Mouse (Mus musculus) liver, embryonic 13.5 days (tissue): ENCODE measurements at regions not wholly inside any gene's neighbourhood (a gene's known extent, or its start where the extent isn't known, plus 50 kb on each side); places are given as distances from the start of the nearest gene placed in this dataset.

Source experiments
- ATAC-seq: fragments of 200-750 bp; cut with Nextera tagmentation; 2 replicates; pipeline ENCODE4 v1.8.0; 2017; ENCODE audit warnings: low read depth, mild to moderate bottlenecking, moderate number of reproducible peaks, moderate library complexity
- DNase-seq: peaks from one replicate; pipeline ENCODE4 v3.0.0; 2022
- H3K27ac ChIP-seq: fragments of 300-500 bp; sonication (generic); 2 replicates; pipeline ENCODE4 v1.5.1; 2015; ENCODE audit warnings: moderate library complexity, mild to moderate bottlenecking, inconsistent platforms
- H3K27me3 ChIP-seq: fragments of 300-500 bp; sonication (generic); 2 replicates; pipeline ENCODE4 v1.6.1; 2015; ENCODE audit warnings: mild to moderate bottlenecking, inconsistent platforms
- H3K36me3 ChIP-seq: fragments of 300-500 bp; sonication (generic); 2 replicates; pipeline ENCODE4 v1.6.1; 2015; ENCODE audit warnings: mild to moderate bottlenecking, inconsistent platforms
- H3K4me1 ChIP-seq: fragments of 300-500 bp; sonication (generic); replicated peaks from 2 replicates; pipeline ENCODE4 v1.6.1; 2015; ENCODE audit warnings: inconsistent platforms
- H3K4me2 ChIP-seq: fragments of 300-500 bp; sonication (generic); 2 replicates; pipeline ENCODE4 v1.6.1; 2015; ENCODE audit warnings: inconsistent platforms, mild to moderate bottlenecking, moderate library complexity
- H3K4me3 ChIP-seq: fragments of 300-500 bp; sonication (generic); replicated peaks from 2 replicates; pipeline ENCODE4 v1.5.1; 2015; ENCODE audit warnings: mild to moderate bottlenecking, inconsistent platforms
- H3K9ac ChIP-seq: fragments of 300-500 bp; sonication (generic); 2 replicates; pipeline ENCODE4 v1.6.1; 2015; ENCODE audit warnings: mild to moderate bottlenecking, inconsistent platforms
- H3K9me3 ChIP-seq: fragments of 300-500 bp; sonication (generic); replicated peaks from 2 replicates; pipeline ENCODE4 v1.6.1; 2016; ENCODE audit warnings: inconsistent platforms
- WGBS: fragments of 180-500 bp; shearing (Covaris S2); methylation state at CpG from one replicate; pipeline ENCODE4 v1.1.7; 2015; ENCODE audit not compliant: insufficient replicate concordance; 5-methylcytosine and 5-hydroxymethylcytosine counted together

DNA sequence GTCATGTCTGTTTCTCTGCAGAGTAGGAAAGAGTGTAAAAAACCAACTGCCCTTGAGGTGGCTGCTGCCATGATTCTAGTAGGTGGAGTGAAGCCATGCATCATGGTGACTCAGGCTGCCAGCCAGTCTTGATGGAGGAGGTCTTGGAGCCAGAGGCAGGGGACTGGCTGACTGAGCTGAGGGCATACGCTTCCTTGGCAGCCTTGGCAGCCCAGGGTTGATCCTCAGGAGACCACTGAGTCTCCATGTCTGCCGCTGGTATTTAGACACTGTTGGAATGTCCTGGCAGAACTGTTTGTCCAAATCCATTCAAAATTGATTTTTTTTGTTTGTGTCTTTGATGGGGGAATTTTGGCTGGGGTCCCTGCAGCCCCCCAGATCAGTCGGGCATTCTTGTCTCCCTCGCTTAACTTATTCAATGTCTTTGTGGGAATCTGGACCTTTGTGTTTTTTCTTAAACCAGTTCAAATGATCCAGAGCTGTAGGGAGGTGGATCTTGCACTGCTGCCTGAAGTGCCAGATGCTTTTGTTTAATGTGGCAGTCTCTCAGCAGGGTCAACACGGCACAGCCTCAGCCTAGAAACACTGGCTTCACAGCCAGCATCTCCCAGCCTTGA, 139.0 kb downstream of the 1500009L16Rik start:
- DNase-seq (no peak), ATAC-seq (no peak)
- 57% methylated on average over 5 of the region's 5 CpGs for WGBS
- Histone ChIP-seq H3K4me1 (no peaks in the 10 kb centered on the region), H3K9me3 (no peaks in the 10 kb centered on the region), H3K27me3 (no peaks in the 10 kb centered on the region), H3K4me2 (no peak overlapping the region), H3K27ac (no peak overlapping the region), H3K36me3 (no peaks in the 10 kb centered on the region), H3K9ac (no peak overlapping the region), H3K4me3 (no peak overlapping the region)

DNA sequence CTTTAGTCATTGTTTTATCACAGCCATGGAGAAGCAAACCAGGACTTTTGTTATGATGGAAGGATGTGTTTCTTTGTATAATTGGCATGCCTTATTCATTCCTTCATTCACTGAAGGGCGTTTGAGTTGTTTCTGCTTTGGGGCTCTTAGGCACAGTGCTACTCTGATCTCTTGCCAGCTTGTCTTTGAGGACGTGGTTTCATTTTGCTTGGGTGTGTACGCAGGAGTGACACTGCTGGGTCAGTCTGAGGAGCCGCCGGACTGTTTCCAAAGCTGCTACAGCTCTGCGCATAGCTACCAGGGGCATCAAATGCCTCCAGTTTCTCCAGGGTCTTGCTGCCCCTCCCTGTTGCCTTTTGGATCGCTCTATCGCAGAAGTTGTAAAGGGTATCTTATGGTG, 141.9 kb downstream of the 1500009L16Rik start:
- DNase-seq (no peak), ATAC-seq (no peak)
- no peak overlapping the region for H3K4me3 ChIP-seq
- no peaks in the 10 kb centered on the region for H3K27me3 ChIP-seq
- H3K27ac ChIP-seq = no peak overlapping the region
- H3K4me1 ChIP-seq = no peaks in the 10 kb centered on the region
- no peaks in the 10 kb centered on the region for H3K36me3 ChIP-seq
- H3K9me3 ChIP-seq = no peaks in the 10 kb centered on the region
- no peak overlapping the region for H3K4me2 ChIP-seq
- 72% methylated on average over 8 of the region's 8 CpGs for WGBS
- no peak overlapping the region for H3K9ac ChIP-seq

- Histone ChIP-seq H3K4me3 (no peak overlapping the region), H3K9ac (no peak overlapping the region), H3K4me1 (no peaks in the 10 kb centered on the region), H3K4me2 (no peak overlapping the region), H3K27me3 (no peaks in the 10 kb centered on the region), H3K9me3 (no peaks in the 10 kb centered on the region), H3K36me3 (no peaks in the 10 kb centered on the region), H3K27ac (no peak overlapping the region)
- WGBS = 25% methylated on average over 5 of the region's 5 CpGs
- no peak for DNase-seq
- 0 out of 2 replicates have a peak, but pooled peaks have one; percentile 18 for ATAC-seq
These were observed 143.3 kb downstream of the 1500009L16Rik start for GRCm38 (mm10) chr10:83865929-83866328.

GRCm38 (mm10) chr10:83871736-83872400, 149.2 kb downstream of the 1500009L16Rik start:
- WGBS = 37% methylated on average over 4 of the region's 4 CpGs
- no peak for DNase-seq
- ATAC-seq = no peak
- Histone ChIP-seq H3K9ac (no peak overlapping the region), H3K4me2 (no peak overlapping the region), H3K36me3 (no peaks in the 10 kb centered on the region), H3K27ac (no peak overlapping the region), H3K9me3 (no peaks in the 10 kb centered on the region), H3K27me3 (no peaks in the 10 kb centered on the region), H3K4me3 (no peak overlapping the region), H3K4me1 (no peaks in the 10 kb centered on the region)

DNA sequence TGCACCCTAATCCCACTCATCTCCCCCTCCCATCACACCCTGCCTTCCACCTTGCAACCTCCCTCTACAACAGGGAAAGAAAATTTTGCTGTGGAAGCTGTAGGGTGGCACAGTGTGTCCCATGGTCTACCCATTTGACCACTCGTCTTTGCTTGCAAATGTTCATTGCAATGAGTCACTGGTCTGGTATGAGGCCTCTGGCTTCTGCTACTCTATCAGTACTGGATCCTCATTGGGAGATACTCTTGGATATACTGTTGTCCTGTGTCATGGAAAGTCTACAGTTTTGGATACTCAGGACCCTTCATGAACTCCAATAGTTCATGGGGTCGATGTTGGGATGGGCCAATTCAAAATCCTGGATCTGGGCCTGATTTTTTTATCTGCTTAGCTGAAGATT, 156.1 kb downstream of the 1500009L16Rik start:
- Histone ChIP-seq H3K27me3 (no peaks in the 10 kb centered on the region), H3K27ac (no peak overlapping the region), H3K36me3 (no peaks in the 10 kb centered on the region), H3K4me2 (no peak overlapping the region), H3K4me1 (no peaks in the 10 kb centered on the region), H3K4me3 (no peak overlapping the region), H3K9me3 (no peaks in the 10 kb centered on the region), H3K9ac (no peak overlapping the region)
- 43% methylated on average over 2 of the region's 2 CpGs for WGBS
- no peak for ATAC-seq
- no peak for DNase-seq

- no peaks in the 10 kb centered on the region for H3K4me1 ChIP-seq
- H3K4me2 ChIP-seq = no peak overlapping the region
- H3K9me3 ChIP-seq = no peaks in the 10 kb centered on the region
- no peaks in the 10 kb centered on the region for H3K27me3 ChIP-seq
- H3K27ac ChIP-seq = no peak overlapping the region
- no peak overlapping the region for H3K9ac ChIP-seq
- DNase-seq (no peak), ATAC-seq (no peak)
- no peak overlapping the region for H3K4me3 ChIP-seq
- no peaks in the 10 kb centered on the region for H3K36me3 ChIP-seq
- 71% methylated on average over 17 of the region's 17 CpGs for WGBS
These were observed 159.6 kb downstream of the 1500009L16Rik start for GRCm38 (mm10) chr10:83882119-83882890.

DNA sequence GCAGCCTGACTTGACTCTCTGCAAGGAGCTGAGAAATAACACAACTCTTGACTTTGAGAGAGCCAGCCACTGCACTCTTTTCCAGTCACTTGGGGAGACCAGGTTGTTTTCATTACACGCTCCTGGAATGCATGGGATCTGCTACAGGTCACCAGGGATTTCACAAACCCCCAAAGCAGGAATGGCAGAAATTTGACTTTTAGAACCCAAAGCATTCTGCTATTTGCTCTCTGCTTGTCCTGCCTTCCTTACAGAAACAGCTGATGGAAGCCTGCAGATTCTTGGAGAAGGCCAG, 160.2 kb downstream of the 1500009L16Rik start:
- no peak overlapping the region for H3K9ac ChIP-seq
- no peaks in the 10 kb centered on the region for H3K36me3 ChIP-seq
- no peaks in the 10 kb centered on the region for H3K27me3 ChIP-seq
- H3K4me1 ChIP-seq = no peaks in the 10 kb centered on the region
- H3K4me3 ChIP-seq = no peak overlapping the region
- H3K9me3 ChIP-seq = no peaks in the 10 kb centered on the region
- no peak overlapping the region for H3K27ac ChIP-seq
- no peak overlapping the region for H3K4me2 ChIP-seq
- WGBS = 61% methylated on average over 1 of the region's 1 CpGs
- DNase-seq (no peak), ATAC-seq (no peak)

DNA sequence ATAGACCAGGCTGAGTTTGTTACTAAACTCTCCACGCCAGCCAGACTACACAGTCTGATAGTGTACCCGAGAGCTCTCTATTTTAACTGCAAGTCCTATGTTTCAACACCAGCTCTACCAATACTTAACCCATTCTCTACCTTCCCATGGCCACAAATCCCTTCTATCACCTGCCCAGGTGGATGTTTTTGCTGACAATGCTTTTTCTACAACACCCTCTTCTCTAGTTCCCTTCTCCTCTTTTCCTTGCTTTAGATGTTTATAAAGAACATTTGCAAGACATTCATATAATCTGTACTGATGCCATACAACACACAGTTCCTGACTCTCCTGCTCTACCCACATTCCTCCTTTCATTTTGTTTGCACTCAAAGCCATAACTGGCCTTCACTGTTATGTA, 161.9 kb downstream of the 1500009L16Rik start:
- 60% methylated on average over 2 of the region's 2 CpGs for WGBS
- no peak overlapping the region for H3K27ac ChIP-seq

GRCm38 (mm10) chr10:83888587-83888986, 165.9 kb downstream of the 1500009L16Rik start:
- no peak overlapping the region for H3K4me3 ChIP-seq
- WGBS = 70% methylated on average over 6 of the region's 6 CpGs

More for the DNA sequence above, 161.9 kb downstream of the 1500009L16Rik start:
- DNase-seq (no peak), ATAC-seq (no peak)
- Histone ChIP-seq H3K27me3 (no peaks in the 10 kb centered on the region), H3K4me2 (no peak overlapping the region), H3K9ac (no peak overlapping the region), H3K4me1 (no peaks in the 10 kb centered on the region), H3K4me3 (no peak overlapping the region), H3K9me3 (no peaks in the 10 kb centered on the region), H3K36me3 (no peaks in the 10 kb centered on the region)

GRCm38 (mm10) chr10:83895741-83896150, 173.1 kb downstream of the 1500009L16Rik start:
- no peaks in the 10 kb centered on the region for H3K27me3 ChIP-seq
- no peaks in the 10 kb centered on the region for H3K4me1 ChIP-seq
- H3K27ac ChIP-seq = no peak overlapping the region
- DNase-seq (no peak), ATAC-seq (no peak)
- WGBS = 72% methylated on average over 3 of the region's 3 CpGs
- H3K4me3 ChIP-seq = no peak overlapping the region
- H3K9ac ChIP-seq = no peak overlapping the region
- no peak overlapping the region for H3K4me2 ChIP-seq
- H3K9me3 ChIP-seq = no peaks in the 10 kb centered on the region
- H3K36me3 ChIP-seq = no peaks in the 10 kb centered on the region

More at GRCm38 (mm10) chr10:83888587-83888986, 165.9 kb downstream of the 1500009L16Rik start:
- no peak for ATAC-seq
- no peak for DNase-seq
- no peak overlapping the region for H3K9ac ChIP-seq
- H3K27ac ChIP-seq = no peak overlapping the region
- H3K4me1 ChIP-seq = no peaks in the 10 kb centered on the region
- no peaks in the 10 kb centered on the region for H3K9me3 ChIP-seq
- H3K27me3 ChIP-seq = no peaks in the 10 kb centered on the region
- H3K4me2 ChIP-seq = no peak overlapping the region
- no peaks in the 10 kb centered on the region for H3K36me3 ChIP-seq

DNA sequence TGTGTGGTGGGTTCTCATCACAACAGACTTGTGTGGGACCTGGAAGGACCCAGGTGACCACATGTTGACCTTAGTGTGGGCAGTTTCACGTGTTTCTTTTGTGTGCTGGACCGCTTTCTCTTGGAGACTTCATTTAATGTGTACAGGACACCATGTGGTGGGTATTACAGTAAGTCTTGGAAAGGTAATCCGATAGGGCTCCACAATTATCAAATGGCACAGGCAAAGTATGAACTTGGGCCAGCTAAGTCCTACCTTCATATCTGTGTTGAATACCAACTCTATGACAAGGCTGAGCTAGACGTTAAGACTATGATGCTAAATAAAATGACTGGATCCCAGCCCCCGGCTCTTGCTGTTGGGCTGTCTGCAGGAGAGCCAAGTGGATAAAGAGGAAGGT, 173.5 kb downstream of the 1500009L16Rik start:
- no peak for DNase-seq

More for the DNA sequence above, 173.5 kb downstream of the 1500009L16Rik start:
- Histone ChIP-seq H3K27me3 (no peaks in the 10 kb centered on the region), H3K4me3 (no peak overlapping the region), H3K4me2 (no peak overlapping the region), H3K9me3 (no peaks in the 10 kb centered on the region), H3K36me3 (no peaks in the 10 kb centered on the region), H3K9ac (no peak overlapping the region), H3K27ac (no peak overlapping the region), H3K4me1 (no peaks in the 10 kb centered on the region)
- ATAC-seq = no peak
- 53% methylated on average over 5 of the region's 5 CpGs for WGBS
